Mouse (Mus musculus) layer of hippocampus, adult 11-12 months (tissue): ENCODE measurements around the gene Plcb2.

Experiments
- DNase-seq: peaks from one replicate; pipeline ENCODE4 v3.0.0; 2022; ENCODE audit warnings: low spot score

The Plcb2 gene

GRCm38 (mm10) chr2:118686693-118687092 lies 41.5 kb downstream of the Plcb2 start:
- no peak for DNase-seq

GRCm38 (mm10) chr2:118685088-118685487 lies 43.1 kb downstream of the Plcb2 start:
- DNase-seq = no peak

GRCm38 (mm10) chr2:118682544-118683260 lies 45.5 kb downstream of the Plcb2 start:
- no peak for DNase-seq

GRCm38 (mm10) chr2:118680926-118681325 lies 47.3 kb downstream of the Plcb2 start:
- DNase-seq = no peak

GRCm38 (mm10) chr2:118679577-118679976 lies 48.7 kb downstream of the Plcb2 start:
- no peak for DNase-seq

GRCm38 (mm10) chr2:118677817-118678216 lies 50.4 kb downstream of the Plcb2 start:
- DNase-seq = no peak

GRCm38 (mm10) chr2:118676839-118677741 lies 51.1 kb downstream of the Plcb2 start:
- no peak for DNase-seq

GRCm38 (mm10) chr2:118674500-118674899 lies 53.7 kb downstream of the Plcb2 start:
- DNase-seq = no peak

GRCm38 (mm10) chr2:118673686-118674465 lies 54.4 kb downstream of the Plcb2 start:
- no peak for DNase-seq

GRCm38 (mm10) chr2:118671728-118672127 lies 56.5 kb downstream of the Plcb2 start:
- no peak for DNase-seq

- no peak for DNase-seq
Measured at GRCm38 (mm10) chr2:118669785-118670184, 58.5 kb downstream of the Plcb2 start.

GRCm38 (mm10) chr2:118669245-118669644 lies 59.0 kb downstream of the Plcb2 start:
- DNase-seq = no peak

GRCm38 (mm10) chr2:118667181-118667580 lies 61.1 kb downstream of the Plcb2 start:
- DNase-seq = no peak

GRCm38 (mm10) chr2:118665616-118666015 lies 62.6 kb downstream of the Plcb2 start:
- no peak for DNase-seq

GRCm38 (mm10) chr2:118664975-118665516 lies 63.2 kb downstream of the Plcb2 start:
- no peak for DNase-seq

GRCm38 (mm10) chr2:118663804-118664766 lies 64.2 kb downstream of the Plcb2 start:
- no peak for DNase-seq

GRCm38 (mm10) chr2:118662902-118663803 lies 65.1 kb downstream of the Plcb2 start, which contains the start of gene Pak6:
Gene Pak6, plus strand, starts transcription at chr2:118663303.
- DNase-seq = peak; percentile 63

GRCm38 (mm10) chr2:118661891-118662290 lies 66.3 kb downstream of the Plcb2 start:
- no peak for DNase-seq

GRCm38 (mm10) chr2:118659998-118660452 lies 68.2 kb downstream of the Plcb2 start:
- DNase-seq = peak; percentile 47

GRCm38 (mm10) chr2:118659493-118659892 lies 68.7 kb downstream of the Plcb2 start:
- DNase-seq = no peak
